Mouse (Mus musculus) stomach, postnatal 0 days (tissue): ENCODE measurements around the gene Aatk.

Experiments
- CTCF ChIP-seq: IDR thresholded peaks from 2 replicates; pipeline ENCODE4 v1.5.1; 2016; ENCODE audit warnings: antibody characterized with exemption, low read depth, mild to moderate bottlenecking, moderate library complexity
- EP300 ChIP-seq: optimal IDR thresholded peaks from 2 replicates; pipeline ENCODE3; 2016; ENCODE audit warnings: antibody characterized with exemption

- TF ChIP-seq CTCF (peak; percentile 94), EP300 (no peak)
These were observed 33.7 kb downstream of the Aatk start for GRCm38 (mm10) chr11:120013174-120013711.
